Mouse (Mus musculus) erythroid progenitor cell, adult 5-6 weeks (primary cell): ENCODE results near the gene Pde3b. TPM values are rescaled to one million over a fixed set of nuclear protein-coding genes. Genes with fewer than 3 reads are reported as not detected.

ENCODE experiments used
- total RNA-seq, 2 experiments: library from RNA; stranded (forward) in 1 of 2; stranded (reverse) in 1 of 2; fragments of 150-400 nt in 1 of 2; fragments of 186-747, 209-891 nt in 1 of 2; gene quantifications; 2 replicates each; pipeline versions ENCODE4 v1.2.3 to v1.2.4; 2015 to 2017; ENCODE audit warnings: low replicate concordance in 2 of 2

Pde3b gene
- total RNA-seq, 2 experiments from 2014 or later = 1.4 to 3.4 TPM

Other genes with a start within 250 kb of the Pde3b start
- gene Copb1, start 160.6 kb upstream of the Pde3b start, total RNA-seq (2015; ENCODE audit: low replicate concordance) = 25.9 and 44.9 TPM in 2 replicates
- 6.4 and 34.9 TPM in 2 replicates for gene Copb1, start 160.6 kb upstream of the Pde3b start, total RNA-seq (2017; ENCODE audit: low replicate concordance)
- 183 and 212 TPM in 2 replicates for gene Psma1, start 139.2 kb upstream of the Pde3b start, total RNA-seq (2015; ENCODE audit: low replicate concordance)
- gene Psma1, start 139.2 kb upstream of the Pde3b start, total RNA-seq (2017; ENCODE audit: low replicate concordance) = 102 and 114 TPM in 2 replicates
- gene Cyp2r1, start 147.7 kb downstream of the Pde3b start, total RNA-seq (2015; ENCODE audit: low replicate concordance) = 7.2 TPM in 1 of 2 replicates, not detected in the other
- not detected in 2 replicates for gene Cyp2r1, start 147.7 kb downstream of the Pde3b start, total RNA-seq (2017; ENCODE audit: low replicate concordance)
- not detected in 2 replicates for gene Calca, start 221.1 kb downstream of the Pde3b start, total RNA-seq (2015; ENCODE audit: low replicate concordance)
- gene Calca, start 221.1 kb downstream of the Pde3b start, total RNA-seq (2017; ENCODE audit: low replicate concordance) = not detected in 2 replicates